Mouse (Mus musculus): ENCODE data around the gene Lemd1.

DNA sequence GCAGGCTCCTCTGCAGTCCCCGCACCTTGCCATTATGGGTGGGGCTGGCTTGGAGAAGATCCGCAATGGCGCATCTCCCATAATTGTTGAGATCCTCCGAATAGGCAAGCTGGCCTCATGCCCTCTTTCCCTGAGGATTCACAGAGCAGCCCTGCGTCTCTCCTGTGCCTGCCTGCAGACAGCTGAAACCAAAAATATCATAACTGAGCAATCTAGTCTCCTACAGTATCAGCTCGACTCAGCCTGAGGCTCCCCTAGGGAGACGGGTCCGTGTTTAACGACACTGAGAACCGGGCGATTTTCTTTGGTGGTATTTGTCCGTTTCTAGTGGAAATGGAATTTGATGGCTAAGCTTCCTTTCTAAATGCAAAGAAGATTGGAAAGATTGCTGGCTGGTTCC is 8.7 kb downstream of the Lemd1 start:
- TF ChIP-seq CTCF (IDR thresholded peaks at IDR 0.05): no peak
- no peak for TF ChIP-seq EP300 (IDR thresholded peaks at IDR 0.05)

Data from lung, postnatal 0 days (tissue).